Mouse (Mus musculus) kidney, adult 8-10 months (tissue): Measurements from ENCODE around the gene Nxpe3.

Experiments used
- DNase-seq, 2 experiments: peaks; one replicate each; pipeline ENCODE4 v3.0.0; 2022

Nxpe3 gene

DNA sequence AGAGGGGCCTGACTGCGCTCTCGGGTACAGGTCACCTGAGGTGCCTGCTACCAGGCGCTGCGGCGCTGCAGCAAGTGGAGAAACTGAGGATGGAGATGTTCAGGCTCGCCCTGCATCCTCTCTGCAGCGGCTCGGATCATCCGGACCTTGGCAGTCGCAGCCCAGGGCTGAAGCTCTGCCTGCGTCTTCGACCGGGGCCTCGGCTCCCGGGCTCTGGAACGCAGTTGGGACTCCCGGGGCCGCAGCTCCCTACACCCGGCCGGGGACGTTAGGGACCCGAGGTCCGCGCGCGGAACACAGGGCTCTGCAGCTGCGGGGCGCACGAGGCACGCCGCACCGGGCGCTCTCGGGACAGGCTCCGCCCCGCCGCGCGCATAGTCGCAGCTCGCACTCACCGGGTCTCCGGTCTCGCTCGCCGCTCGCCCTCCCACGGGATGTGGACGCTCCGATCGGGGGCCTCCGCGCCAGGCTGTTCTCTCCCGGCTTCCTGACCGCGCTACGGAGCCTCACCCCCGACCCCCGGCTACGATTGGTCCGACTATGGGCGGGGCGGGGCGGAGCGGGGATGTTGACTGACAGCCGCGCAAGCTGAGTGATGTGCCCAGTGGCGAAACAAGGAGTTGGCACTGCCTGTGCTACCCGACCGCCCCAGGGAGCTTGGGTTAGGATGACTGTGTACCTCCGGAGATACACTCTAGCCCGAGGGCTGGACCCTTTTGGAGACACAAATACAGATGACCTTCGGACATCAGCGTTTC lies at the start of gene Nxpe3:
Gene Nxpe3, minus strand, starts transcription at position 393 of the 758 bp plus-strand sequence.
- peak; percentile 83 to 89 for DNase-seq

GRCm38 (mm10) chr16:55940781-55941180 lies 45.7 kb upstream of the Nxpe3 start:
- DNase-seq: no peak

DNA sequence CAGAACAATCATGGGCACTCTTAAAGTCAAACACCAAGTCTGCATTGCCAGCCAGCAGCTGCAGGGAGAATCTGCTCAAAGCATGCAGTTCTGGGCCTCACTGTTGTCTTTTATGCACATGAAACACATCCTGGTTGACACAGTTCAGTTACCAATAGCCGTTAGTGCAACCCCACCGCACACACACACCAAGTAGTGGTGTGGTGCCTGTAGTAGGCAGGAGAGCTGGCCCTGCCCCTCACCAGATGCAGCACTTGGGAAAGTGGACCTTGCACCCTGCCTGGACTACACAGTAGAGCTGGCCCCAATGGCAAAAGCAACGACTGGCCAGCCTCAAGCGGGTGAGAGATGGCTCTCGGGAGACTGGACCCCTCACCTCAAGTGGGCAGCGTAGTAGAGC lies 44.6 kb upstream of the Nxpe3 start:
- DNase-seq: peak; percentile 20 to 32

GRCm38 (mm10) chr16:55938761-55939160 lies 43.7 kb upstream of the Nxpe3 start:
- DNase-seq: no peak

DNA sequence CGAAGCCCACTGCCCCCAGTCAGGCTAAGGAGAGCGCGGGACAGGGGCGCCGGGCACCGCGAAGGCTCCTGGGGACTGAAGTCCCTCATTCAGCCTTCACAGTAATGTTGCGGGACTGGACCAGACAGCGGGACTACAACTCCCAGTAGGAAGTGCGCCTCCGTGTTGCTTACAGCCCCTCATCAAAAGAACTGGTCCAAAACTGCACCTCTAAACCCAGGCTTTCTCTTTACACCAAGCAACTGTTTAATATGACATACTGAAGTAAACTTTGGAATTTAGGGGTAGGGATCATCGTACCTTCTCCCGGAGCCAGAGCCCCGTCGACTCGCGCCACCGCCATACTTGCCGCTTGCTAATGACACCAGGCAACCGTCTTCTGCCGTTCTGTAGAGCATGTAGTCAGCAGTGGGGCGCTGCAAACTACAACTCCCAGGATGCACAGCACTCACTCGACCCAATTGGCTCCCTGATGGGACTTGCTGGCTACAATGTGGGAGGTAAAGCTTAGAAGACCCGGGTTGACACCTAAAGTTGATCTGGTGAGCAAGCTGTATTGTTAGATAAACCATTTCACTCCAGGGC lies 39.5 kb upstream of the Nxpe3 start, which contains the start of gene Cep97:
Gene Cep97, minus strand, starts transcription at position 403 of the 585 bp plus-strand sequence.
- peak; percentile 93 to 94 for DNase-seq

DNA sequence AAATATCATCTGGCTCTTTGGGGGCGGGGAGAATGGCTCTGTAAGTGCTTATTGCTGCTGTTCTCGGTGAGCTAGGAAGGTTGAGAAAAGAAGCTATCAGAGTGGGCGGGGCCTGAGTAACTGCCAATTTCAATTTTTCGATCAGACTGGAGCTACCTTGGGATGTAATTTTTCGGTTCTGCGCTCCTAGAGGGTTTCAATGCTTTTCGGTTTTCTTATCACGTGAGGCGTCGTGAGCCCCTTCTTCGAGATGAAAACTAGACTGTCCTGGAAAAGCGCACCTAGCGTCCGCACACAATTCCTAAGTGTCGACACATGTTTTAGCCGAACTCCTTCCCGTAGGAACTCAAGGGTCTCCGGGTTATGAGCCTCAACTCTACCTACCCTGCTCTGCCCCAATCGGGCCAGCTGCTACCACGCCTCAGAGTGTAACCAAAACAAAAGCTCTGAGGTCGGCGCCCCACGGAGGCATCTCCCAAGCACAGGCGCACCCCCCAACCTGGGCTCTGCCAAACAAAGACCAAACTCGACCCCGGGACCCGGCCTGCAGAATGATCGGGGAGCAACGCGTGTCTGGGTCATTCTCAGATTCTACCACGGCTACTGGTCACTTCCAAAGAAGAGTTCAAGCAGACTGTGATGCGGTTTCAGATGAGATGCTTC lies 38.7 kb upstream of the Nxpe3 start:
- DNase-seq: peak; percentile 32 to 36

GRCm38 (mm10) chr16:55924010-55924409 lies 28.9 kb upstream of the Nxpe3 start:
- DNase-seq: no peak

GRCm38 (mm10) chr16:55922079-55922478 lies 27.0 kb upstream of the Nxpe3 start:
- DNase-seq: no peak

GRCm38 (mm10) chr16:55914716-55915115 lies 19.6 kb upstream of the Nxpe3 start:
- DNase-seq: no peak

DNA sequence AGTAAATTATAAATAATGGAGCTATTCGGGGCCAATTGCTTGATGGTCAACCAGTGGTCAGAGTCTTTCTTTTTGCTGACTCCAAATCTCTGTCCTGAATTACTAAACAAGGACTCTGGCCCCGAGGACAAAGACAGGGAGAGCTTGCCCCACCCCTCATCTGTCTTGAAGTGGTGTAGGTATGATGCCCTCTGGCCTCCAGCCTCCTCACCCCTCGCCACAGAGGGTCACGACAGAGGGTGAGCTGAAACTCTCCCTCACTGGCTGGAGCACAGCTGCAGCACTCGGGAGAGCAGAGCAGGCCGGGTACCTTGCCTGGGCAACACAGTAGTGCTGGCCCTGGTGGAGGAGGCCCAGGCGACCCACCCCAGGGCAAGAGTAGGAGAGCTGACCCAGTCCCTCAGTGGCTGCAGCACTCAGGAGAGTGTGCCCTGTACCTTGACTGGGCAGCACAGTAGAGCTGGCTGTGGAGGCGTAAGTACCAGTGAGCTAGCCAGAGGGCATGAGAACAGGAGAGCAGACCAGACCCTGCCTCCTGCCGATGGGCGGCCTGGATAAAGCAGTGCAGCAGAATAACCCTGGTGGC lies 15.2 kb upstream of the Nxpe3 start:
- peak; percentile 79 to 84 for DNase-seq

DNA sequence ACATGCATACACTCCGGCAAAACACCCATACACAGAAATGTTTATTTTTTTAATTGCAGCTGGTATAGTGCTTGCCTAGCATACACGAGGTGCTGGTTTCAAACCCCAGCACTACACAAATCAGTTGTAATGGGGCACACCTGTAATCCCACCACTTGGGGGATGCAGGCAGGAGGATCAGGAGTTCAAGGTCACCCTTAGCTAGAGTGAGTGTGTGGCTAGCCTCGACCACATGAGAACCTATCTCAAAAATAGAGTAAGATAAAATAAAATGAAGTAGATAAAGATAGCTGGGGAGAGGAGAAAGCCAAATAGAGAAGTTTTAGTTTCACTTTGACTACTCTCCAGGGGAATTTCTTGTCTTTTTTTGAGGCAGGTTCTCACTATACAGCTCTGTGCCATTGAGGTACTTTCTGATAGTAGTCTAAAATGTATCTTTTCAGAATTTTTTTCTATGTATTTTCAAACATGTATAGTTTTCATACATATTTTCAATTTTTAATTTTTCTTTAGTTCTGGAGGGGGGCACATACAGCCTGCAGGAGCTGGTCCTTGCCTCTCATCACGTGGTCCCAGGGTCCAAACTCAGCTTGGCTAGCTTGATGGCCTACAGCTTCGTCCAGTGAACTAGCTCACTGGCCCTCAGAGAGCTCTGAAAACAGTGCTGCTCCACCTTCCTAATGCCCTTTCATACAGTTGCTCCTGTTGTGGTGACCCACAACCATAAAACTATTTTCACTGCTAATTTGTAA lies 12.0 kb upstream of the Nxpe3 start:
- no peak for DNase-seq

GRCm38 (mm10) chr16:55905370-55905769 lies 10.3 kb upstream of the Nxpe3 start:
- DNase-seq: no peak

- DNase-seq: no peak
Measured at GRCm38 (mm10) chr16:55901839-55902756, 7.0 kb upstream of the Nxpe3 start.

GRCm38 (mm10) chr16:55898385-55899002 lies 3.4 kb upstream of the Nxpe3 start:
- no peak for DNase-seq

DNA sequence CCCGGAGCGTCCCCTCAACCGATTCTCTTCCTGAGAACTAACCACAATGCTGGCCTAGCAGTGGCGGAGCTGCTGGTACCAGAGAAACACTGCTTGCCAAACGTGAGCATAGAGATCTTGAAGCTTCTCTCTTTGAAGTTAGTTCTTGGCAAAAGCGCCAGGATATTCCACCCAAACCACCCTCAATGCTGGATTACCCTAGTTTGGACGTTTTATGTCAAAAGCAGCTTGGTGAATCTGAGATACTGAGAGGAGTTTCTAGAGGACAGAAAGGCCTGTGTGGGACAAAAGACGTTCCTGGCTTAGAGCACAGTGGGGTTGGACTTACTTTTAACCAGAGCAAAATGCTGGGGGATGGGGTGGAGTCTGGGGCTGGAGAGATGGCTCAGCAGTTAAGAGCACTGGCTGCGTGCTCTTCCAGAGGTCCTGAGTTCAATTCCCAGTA lies 588 bp upstream of the Nxpe3 start:
- DNase-seq: no peak

GRCm38 (mm10) chr16:55894536-55894892 lies 571 bp downstream of the Nxpe3 start:
- DNase-seq: no peak

GRCm38 (mm10) chr16:55893410-55894107 lies 1.5 kb downstream of the Nxpe3 start:
- no peak for DNase-seq

DNA sequence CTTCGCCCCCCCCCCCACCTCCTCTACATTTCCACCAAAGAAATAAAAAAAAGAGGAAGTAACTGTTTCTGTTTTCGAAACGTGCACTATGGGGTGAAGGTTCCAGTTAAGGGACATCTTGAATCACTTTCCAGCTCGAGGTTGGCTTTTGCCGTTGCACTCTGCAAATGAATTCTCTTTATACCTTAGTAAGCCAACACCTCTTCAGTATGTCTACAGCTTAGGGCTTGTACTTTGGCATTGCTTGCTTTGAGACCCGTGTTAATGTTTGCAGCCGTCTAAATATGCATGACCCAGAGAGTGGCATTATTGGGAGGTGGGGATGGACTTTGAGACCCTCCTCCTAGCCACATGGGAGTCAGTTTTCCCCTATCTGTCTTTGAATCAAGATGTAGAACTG lies 2.6 kb downstream of the Nxpe3 start:
- DNase-seq: peak in 1 of 2 experiments; percentile 60

DNA sequence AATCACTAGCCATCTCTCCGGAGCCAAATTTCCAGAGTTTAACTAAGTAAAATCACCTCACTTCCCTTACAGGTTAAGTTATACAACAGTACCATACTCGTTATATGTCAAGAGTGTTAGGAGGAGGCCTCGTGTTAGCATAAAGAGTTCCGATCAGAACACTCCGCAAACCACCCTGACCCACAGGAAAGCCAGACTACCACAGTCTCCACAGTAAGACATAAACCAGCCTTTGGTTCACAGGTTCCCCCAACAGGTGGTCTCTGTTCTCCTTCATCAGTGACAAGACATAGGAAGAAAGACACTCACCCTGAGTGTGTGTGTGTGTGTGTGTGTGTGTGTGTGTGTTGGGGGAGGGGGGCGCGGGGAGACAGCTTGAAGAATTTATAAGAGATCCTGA lies 3.7 kb downstream of the Nxpe3 start:
- no peak for DNase-seq

DNA sequence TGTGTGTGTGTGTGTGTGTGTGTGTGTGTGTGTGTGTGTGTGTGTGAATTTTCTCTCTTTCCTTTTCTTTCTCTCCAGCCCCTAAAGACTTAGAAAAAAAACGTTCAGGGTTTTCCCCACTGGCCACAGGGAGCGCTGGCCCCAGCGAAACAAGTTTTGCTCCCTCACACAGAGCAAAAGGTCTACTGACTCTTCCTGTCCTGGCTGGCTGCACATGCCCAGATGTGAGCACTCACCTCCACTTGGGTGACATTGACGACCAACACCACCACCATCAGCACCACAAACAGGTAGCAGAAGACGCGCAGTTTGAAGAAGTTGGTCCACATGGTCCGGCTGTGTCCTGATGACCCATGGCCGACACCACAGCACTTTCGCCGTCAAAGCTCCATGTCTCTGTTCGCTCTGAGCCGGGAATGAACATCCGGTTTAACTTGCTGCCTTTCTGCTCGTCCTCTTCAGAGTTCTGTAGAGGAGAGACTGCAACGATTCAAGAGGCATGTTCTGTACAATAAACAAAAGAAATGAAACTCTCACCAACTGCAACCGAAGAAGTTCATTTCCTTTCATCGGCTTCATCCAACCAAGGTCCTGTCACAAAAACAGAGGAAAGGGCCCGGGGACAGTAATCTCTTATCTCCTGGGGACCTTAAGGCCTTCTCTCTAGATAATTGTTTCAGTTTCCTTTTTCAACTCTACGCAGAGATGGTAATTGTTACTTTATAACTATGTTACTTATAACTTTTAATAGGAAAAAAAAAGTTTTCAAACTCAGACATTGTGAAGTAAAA lies 4.5 kb downstream of the Nxpe3 start:
- no peak for DNase-seq
